ENCODE assay signal across 8 mouse cellular contexts in genomic region chr8:125139689-125140150, GRCm38 (mm10).
A peak's percentile ranks its signal among the peaks of the same experiment; 100 is the strongest.
DNase-seq lines count a peak whose midpoint lies in the region; ATAC-seq lines count a peak whose summit lies in the region.

No protein-coding gene starts in this region.

- H3K36me3 ChIP-seq in hindbrain, embryonic 13.5 days, result no peaks in the 10 kb centered on the region
- no peaks in the 10 kb centered on the region for H3K36me3 ChIP-seq in neural tube, embryonic 12.5 days

- H3K4me2 ChIP-seq in hindbrain, embryonic 13.5 days, result no peak overlapping the region
- H3K4me2 ChIP-seq in neural tube, embryonic 12.5 days (replicated peaks), result 0 out of 2 replicates have a peak overlapping the region, but pooled peaks have one; percentile 10

- peak; percentile 84 for ATAC-seq in hindbrain, embryonic 13.5 days (ENCODE audit: low FRiP score)
- 0 out of 2 replicates have a peak, but pooled peaks have one; percentile 54 for ATAC-seq in neural tube, embryonic 12.5 days (ENCODE audit: low FRiP score, low read depth)

- peak overlapping the region; percentile 78 for H3K27ac ChIP-seq in hindbrain, embryonic 13.5 days
- H3K27ac ChIP-seq in neural tube, embryonic 12.5 days, result no peak overlapping the region

- H3K4me1 ChIP-seq in hindbrain, embryonic 13.5 days (replicated peaks), result peaks cover 70% of the 10 kb centered on the region
- peaks cover 29% of the 10 kb centered on the region for H3K4me1 ChIP-seq in neural tube, embryonic 12.5 days

- 0 out of 2 replicates have a peak, but pooled peaks cover 4% of the 10 kb centered on the region for H3K27me3 ChIP-seq in hindbrain, embryonic 13.5 days
- no peaks in the 10 kb centered on the region for H3K27me3 ChIP-seq in neural tube, embryonic 12.5 days (replicated peaks)

- peak; percentile 74 to 81 for DNase-seq in cerebellum, postnatal 10 days
- DNase-seq in cerebellum, adult 8-10 months, result no peak
- DNase-seq in left cerebral cortex, postnatal 4 days, result peak; percentile 83
- DNase-seq in left cerebral cortex, adult 9 months (ENCODE audit: low spot score in 2 of 2), result no peak
- no peak for DNase-seq in cerebellum, adult 11 months
- DNase-seq in embryo, embryonic 10 days (ENCODE audit: low spot score), result no peak

- intact Hi-C loops in left cerebral cortex, postnatal 4 days (cut with DNase I), result no loop called here

- WGBS in hindbrain, embryonic 13.5 days, result 42% methylated on average over 13 of the region's 13 CpGs
- 52% methylated on average over 13 of the region's 13 CpGs for WGBS in neural tube, embryonic 12.5 days

- H3K9ac ChIP-seq in hindbrain, embryonic 13.5 days, result no peak overlapping the region; the same call in 1 of the 2 replicates
- H3K9ac ChIP-seq in neural tube, embryonic 12.5 days, result no peak overlapping the region

- no peak overlapping the region for H3K4me3 ChIP-seq in hindbrain, embryonic 13.5 days
- H3K4me3 ChIP-seq in neural tube, embryonic 12.5 days, result no peak overlapping the region

- no peaks in the 10 kb centered on the region for H3K9me3 ChIP-seq in hindbrain, embryonic 13.5 days
- no peaks in the 10 kb centered on the region for H3K9me3 ChIP-seq in neural tube, embryonic 12.5 days

Comparison
In these comparisons a context has a peak if more than half of its experiments do, and no peak if none do; other contexts are left out.
1. DNase-seq: peak in cerebellum, postnatal 10 days (2 of 2) and left cerebral cortex, postnatal 4 days (single experiment); none in cerebellum, adult 8-10 months (single experiment), left cerebral cortex, adult 9 months (0 of 2), cerebellum, adult 11 months (single experiment) and embryo, embryonic 10 days (single experiment).